In the genomic region with DNA sequence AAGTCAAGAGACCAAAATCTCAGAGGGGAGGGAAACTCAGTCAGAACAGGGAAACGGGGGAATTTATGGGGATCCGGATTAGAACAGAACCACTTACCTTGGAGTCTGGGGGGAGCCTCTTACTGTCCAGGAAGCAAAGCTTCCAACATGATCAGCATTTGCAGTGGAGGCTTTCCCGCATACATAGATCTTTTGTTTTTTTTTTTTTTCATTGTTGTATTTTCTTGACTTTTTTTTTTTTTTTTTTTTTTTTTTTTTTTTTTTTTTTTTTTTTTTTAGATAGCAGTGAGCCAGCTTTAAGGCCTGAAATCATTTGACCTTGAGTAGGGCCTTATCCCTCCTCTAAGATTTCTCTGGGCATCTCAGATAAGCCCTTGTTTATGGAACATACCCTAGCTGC, we compare ENCODE assay signal across 27 mouse cellular contexts. TPM values are rescaled to one million over a fixed set of nuclear protein-coding genes. Genes with fewer than 3 reads are reported as not detected.
"Had no signal": no experiment of that assay in that cellular context is flagged by ENCODE, and none has a peak within 500 bp of the region (broad histone marks: within the 10 kb centered on the region; RNA-seq: fewer than 3 reads in every experiment).

No protein-coding gene starts in this region.

- H3K4me2 ChIP-seq: embryonic facial prominence, embryonic 12.5 days; embryonic facial prominence, embryonic 13.5 days; embryonic facial prominence, embryonic 15.5 days; forebrain, embryonic 13.5 days; forebrain, embryonic 15.5 days had no signal

- H3K27ac ChIP-seq: embryonic facial prominence, embryonic 12.5 days; embryonic facial prominence, embryonic 13.5 days; embryonic facial prominence, embryonic 15.5 days; forebrain, embryonic 10.5 days; forebrain, embryonic 13.5 days; forebrain, embryonic 15.5 days; gastrocnemius, adult 2 months; heart, adult 2 months had no signal

- H3K36me3 ChIP-seq: embryonic facial prominence, embryonic 10.5 days; embryonic facial prominence, embryonic 12.5 days; embryonic facial prominence, embryonic 13.5 days; embryonic facial prominence, embryonic 15.5 days; forebrain, embryonic 10.5 days; forebrain, embryonic 15.5 days had no signal

- H3K27me3 ChIP-seq: embryonic facial prominence, embryonic 12.5 days; embryonic facial prominence, embryonic 13.5 days; embryonic facial prominence, embryonic 15.5 days; forebrain, embryonic 13.5 days; forebrain, embryonic 15.5 days had no signal

- H3K4me3 ChIP-seq: embryonic facial prominence, embryonic 10.5 days; embryonic facial prominence, embryonic 12.5 days; embryonic facial prominence, embryonic 13.5 days; embryonic facial prominence, embryonic 15.5 days; erythroblast, embryonic 14.5 days; forebrain, embryonic 10.5 days; forebrain, embryonic 13.5 days; forebrain, embryonic 15.5 days; gastrocnemius, adult 2 months; heart, adult 2 months had no signal

- H3K9me3 ChIP-seq: embryonic facial prominence, embryonic 10.5 days; embryonic facial prominence, embryonic 12.5 days; embryonic facial prominence, embryonic 13.5 days; embryonic facial prominence, embryonic 15.5 days; forebrain, embryonic 13.5 days; forebrain, embryonic 15.5 days had no signal

- H3K9ac ChIP-seq: embryonic facial prominence, embryonic 12.5 days; embryonic facial prominence, embryonic 13.5 days; embryonic facial prominence, embryonic 15.5 days; forebrain, embryonic 13.5 days; forebrain, embryonic 15.5 days; forebrain, postnatal 0 days had no signal

- H3K4me1 ChIP-seq: embryonic facial prominence, embryonic 12.5 days; embryonic facial prominence, embryonic 13.5 days; embryonic facial prominence, embryonic 15.5 days; forebrain, embryonic 13.5 days had no signal

- ATAC-seq: forebrain, embryonic 13.5 days; forebrain, embryonic 14.5 days; forebrain, embryonic 15.5 days; forebrain, embryonic 16.5 days; forebrain, postnatal 0 days had no signal

- DNase-seq: cerebellum, adult 8-10 months; cerebellum, adult 9-10 months; cerebellum, adult 9-11 months; cerebellum, postnatal 14 days; cerebellum, postnatal 25 days; cerebellum, postnatal 36 days; embryo, embryonic 11 days; forebrain, postnatal 0 days; gastrocnemius, adult 2 months; gastrocnemius, postnatal 10 days; gastrocnemius, postnatal 14 days; gastrocnemius, postnatal 25 days; gastrocnemius, postnatal 36 days; heart, adult 18-20 months; heart, adult 2 months had no signal

RNA-seq across cellular contexts. Expression of gene Klhdc7a, which starts 8.6 kb away (rescaled TPM):
- total RNA-seq: common myeloid progenitor, adult 5-6 weeks; granulocyte monocyte progenitor cell, adult 5-6 weeks had no signal
- polyA plus RNA-seq: erythroblast, embryonic 14.5 days had no signal
